Mouse (Mus musculus): ENCODE results near the gene Gm7073. TPM values are rescaled to one million over a fixed set of nuclear protein-coding genes. Genes with fewer than 3 reads are reported as not detected.

Gm7073 gene
- polyA plus RNA-seq, 1 experiment from 2014 or later: not detected

- Histone ChIP-seq H3K4me3 (replicated peaks) (no peak overlapping the region), H3K27ac (no peak overlapping the region), H3K4me2 (no peak overlapping the region), H3K9ac (replicated peaks) (no peak overlapping the region), H3K36me3 (no peaks in the 10 kb centered on the region), H3K4me1 (replicated peaks) (no peaks in the 10 kb centered on the region), H3K27me3 (no peaks in the 10 kb centered on the region), H3K9me3 (no peaks in the 10 kb centered on the region)
- ATAC-seq (ENCODE audit: insufficient number of reproducible peaks, insufficient read depth, low FRiP score, low TSS enrichment, low read depth): no peak
Observed at GRCm38 (mm10) chrX:60495308-60495707, 43.7 kb downstream of the Gm7073 start.

DNA sequence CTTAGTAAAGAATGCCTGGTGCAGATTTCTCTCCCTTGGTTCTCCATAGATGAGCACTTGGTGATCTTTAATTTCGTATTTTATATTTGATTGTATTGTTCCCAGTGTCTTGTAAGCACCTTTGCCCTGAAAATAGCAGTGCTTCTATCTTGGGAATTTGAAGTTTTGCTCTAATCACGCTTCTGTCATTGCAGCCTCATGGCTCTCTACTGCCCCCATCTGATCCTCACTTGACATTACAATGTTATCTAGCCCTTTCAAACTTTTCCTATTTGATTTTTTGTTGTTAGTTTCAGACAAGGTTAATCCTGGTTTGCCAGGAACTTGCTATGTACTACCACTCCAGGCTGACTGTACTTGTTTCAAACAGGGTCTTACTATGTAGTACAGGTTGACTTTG is 75.3 kb downstream of the Gm7073 start:
- H3K27me3 ChIP-seq: no peaks in the 10 kb centered on the region
- no peaks in the 10 kb centered on the region for H3K36me3 ChIP-seq
- H3K4me2 ChIP-seq: no peak overlapping the region
- no peak overlapping the region for H3K4me3 ChIP-seq (replicated peaks)
- WGBS: 12% methylated on average over 2 of the region's 2 CpGs
- ATAC-seq (ENCODE audit: insufficient number of reproducible peaks, insufficient read depth, low FRiP score, low TSS enrichment, low read depth): no peak
- no peaks in the 10 kb centered on the region for H3K9me3 ChIP-seq
- H3K9ac ChIP-seq (replicated peaks): no peak overlapping the region
- H3K4me1 ChIP-seq (replicated peaks): no peaks in the 10 kb centered on the region
- no peak overlapping the region for H3K27ac ChIP-seq

DNA sequence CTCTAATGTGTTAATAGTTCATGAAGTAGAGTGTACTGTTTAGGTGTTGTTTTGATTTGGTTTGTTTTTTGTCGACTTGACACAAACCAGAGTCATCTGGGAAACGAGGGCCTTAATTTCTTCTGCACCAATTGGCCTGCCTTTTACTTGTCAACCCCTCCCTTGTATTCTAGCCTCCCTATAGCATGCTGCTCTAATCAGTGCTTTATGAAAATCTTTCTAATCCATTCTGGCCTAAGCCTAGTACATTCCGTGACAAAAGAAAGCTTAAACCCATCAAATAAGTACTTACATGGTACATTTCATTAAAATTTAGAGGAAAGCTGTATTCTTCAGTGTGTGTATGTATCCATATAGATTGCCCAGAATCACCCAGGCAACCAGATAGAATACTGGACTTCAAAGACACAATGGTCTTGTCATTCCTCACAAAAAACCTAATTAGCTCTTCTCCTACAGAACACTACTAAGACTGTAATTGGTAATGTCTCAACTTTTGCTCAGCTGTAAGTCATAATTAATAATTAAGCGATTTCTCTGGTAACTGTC is 124.4 kb downstream of the Gm7073 start:
- Histone ChIP-seq H3K4me1 (replicated peaks) (no peaks in the 10 kb centered on the region), H3K4me2 (no peak overlapping the region), H3K9me3 (no peaks in the 10 kb centered on the region), H3K9ac (replicated peaks) (no peak overlapping the region), H3K4me3 (replicated peaks) (no peak overlapping the region), H3K36me3 (no peaks in the 10 kb centered on the region), H3K27ac (no peak overlapping the region), H3K27me3 (no peaks in the 10 kb centered on the region)
- no peak for ATAC-seq (ENCODE audit: insufficient number of reproducible peaks, insufficient read depth, low FRiP score, low TSS enrichment, low read depth)
- WGBS: 65% methylated on average over 4 of the region's 4 CpGs

- no peaks in the 10 kb centered on the region for H3K36me3 ChIP-seq
- H3K4me3 ChIP-seq (replicated peaks): no peak overlapping the region
- no peaks in the 10 kb centered on the region; the same call in 1 of the 2 replicates for H3K4me1 ChIP-seq (replicated peaks)
- peaks cover 16% of the 10 kb centered on the region for H3K27me3 ChIP-seq
- H3K4me2 ChIP-seq: no peak overlapping the region
- WGBS: 55% methylated on average over 4 of the region's 4 CpGs
- no peak overlapping the region for H3K27ac ChIP-seq
- no peak for ATAC-seq (ENCODE audit: insufficient number of reproducible peaks, insufficient read depth, low FRiP score, low TSS enrichment, low read depth)
- no peak overlapping the region for H3K9ac ChIP-seq (replicated peaks)
- H3K9me3 ChIP-seq: no peaks in the 10 kb centered on the region
Observed at GRCm38 (mm10) chrX:60405681-60406080, 133.4 kb downstream of the Gm7073 start.

- H3K4me2 ChIP-seq: peak overlapping the region; percentile 36
- H3K27ac ChIP-seq: peak overlapping the region; percentile 95
- H3K36me3 ChIP-seq: no peaks in the 10 kb centered on the region
- H3K4me3 ChIP-seq (replicated peaks): peak overlapping the region; percentile 58
- H3K4me1 ChIP-seq (replicated peaks): no peaks in the 10 kb centered on the region; the same call in 1 of the 2 replicates
- peak overlapping the region; percentile 87 for H3K9ac ChIP-seq (replicated peaks)
- peak; percentile 96 for ATAC-seq (ENCODE audit: insufficient number of reproducible peaks, insufficient read depth, low FRiP score, low TSS enrichment, low read depth)
- peaks cover 16% of the 10 kb centered on the region for H3K27me3 ChIP-seq
- no peaks in the 10 kb centered on the region for H3K9me3 ChIP-seq
- WGBS: 21% methylated on average over 17 of the region's 17 CpGs
Observed at GRCm38 (mm10) chrX:60404668-60405044, 134.4 kb downstream of the Gm7073 start.

GRCm38 (mm10) chrX:60403764-60404667 is 135.0 kb downstream of the Gm7073 start:
- H3K9me3 ChIP-seq: no peaks in the 10 kb centered on the region
- 17% methylated on average over 71 of the region's 126 CpGs for WGBS
- H3K36me3 ChIP-seq: no peaks in the 10 kb centered on the region
- H3K9ac ChIP-seq (replicated peaks): peak overlapping the region; percentile 87
- H3K4me3 ChIP-seq (replicated peaks): peak overlapping the region; percentile 58
- peak overlapping the region; percentile 60 for H3K4me2 ChIP-seq
- ATAC-seq (ENCODE audit: insufficient number of reproducible peaks, insufficient read depth, low FRiP score, low TSS enrichment, low read depth): peak; percentile 76
- peak overlapping the region; percentile 95 for H3K27ac ChIP-seq
- H3K4me1 ChIP-seq (replicated peaks): no peaks in the 10 kb centered on the region; the same call in 1 of the 2 replicates
- peaks cover 16% of the 10 kb centered on the region for H3K27me3 ChIP-seq

DNA sequence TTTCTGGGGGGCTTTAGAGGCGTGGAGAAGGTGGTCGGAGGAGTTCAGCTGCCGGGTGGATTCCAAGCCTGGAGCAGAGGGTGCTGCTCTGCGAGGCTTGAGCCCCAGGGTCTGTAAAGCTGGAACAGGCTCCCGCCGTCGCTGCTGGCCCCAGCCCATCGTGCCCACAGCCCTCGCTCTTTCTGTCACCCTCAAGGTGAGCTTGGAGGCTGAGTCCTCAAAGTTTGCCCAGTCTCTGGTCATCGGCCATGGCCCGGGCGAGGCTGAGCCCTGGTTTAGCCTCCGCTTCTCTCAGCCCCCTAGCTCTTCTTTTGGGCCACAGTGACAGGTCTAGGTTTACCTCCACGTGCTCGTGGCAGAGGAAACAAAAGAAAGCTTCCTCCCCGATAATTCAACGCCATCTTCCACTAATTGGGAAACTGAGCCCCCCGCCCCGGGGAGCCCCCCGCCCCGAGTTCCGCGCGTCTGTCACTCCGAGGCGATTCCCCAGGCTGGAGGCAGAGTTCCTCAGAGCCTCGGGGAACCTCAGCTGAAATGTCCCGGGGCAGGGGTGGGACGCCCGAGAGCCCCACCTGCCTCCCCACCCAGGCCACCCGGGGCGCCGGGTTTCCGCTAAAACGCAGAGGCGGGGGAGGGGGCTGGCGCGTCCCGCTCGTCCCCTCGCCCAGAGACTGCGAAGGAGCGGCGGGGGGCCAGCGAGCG is 135.8 kb downstream of the Gm7073 start:
- 13% methylated on average over 38 of the region's 46 CpGs for WGBS
- peak overlapping the region; percentile 60 for H3K4me2 ChIP-seq
- no peaks in the 10 kb centered on the region; the same call in 1 of the 2 replicates for H3K4me1 ChIP-seq (replicated peaks)
- H3K27ac ChIP-seq: peak overlapping the region; percentile 17; the same call in 1 of the 2 replicates
- H3K36me3 ChIP-seq: no peaks in the 10 kb centered on the region
- H3K27me3 ChIP-seq: peaks cover 16% of the 10 kb centered on the region
- peak overlapping the region; percentile 73 for H3K9ac ChIP-seq (replicated peaks)
- ATAC-seq (ENCODE audit: insufficient number of reproducible peaks, insufficient read depth, low FRiP score, low TSS enrichment, low read depth): no peak; the same call in 1 of the 2 replicates
- peak overlapping the region; percentile 58 for H3K4me3 ChIP-seq (replicated peaks)
- no peaks in the 10 kb centered on the region for H3K9me3 ChIP-seq

DNA sequence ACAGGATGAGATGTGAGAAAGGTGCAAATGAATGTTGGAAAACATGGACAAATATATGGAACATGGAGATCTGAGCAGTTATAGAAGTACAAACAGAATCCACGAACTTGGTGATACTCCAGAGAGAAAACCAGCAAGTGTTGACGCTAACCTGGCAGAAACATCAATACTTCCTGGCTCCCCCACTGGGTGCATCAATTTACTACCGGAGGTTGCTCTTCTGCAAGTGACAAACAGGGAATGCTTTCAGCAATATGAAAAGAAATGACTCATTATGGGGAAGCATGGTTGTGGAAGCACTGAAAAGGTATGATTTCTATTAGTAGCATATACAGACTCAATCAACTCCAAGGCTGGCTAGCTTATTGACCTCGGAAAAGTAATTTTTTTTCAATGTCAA is 144.8 kb downstream of the Gm7073 start:
- 83% methylated on average over 4 of the region's 4 CpGs for WGBS
- Histone ChIP-seq H3K4me3 (replicated peaks) (no peak overlapping the region), H3K4me1 (replicated peaks) (no peaks in the 10 kb centered on the region), H3K36me3 (no peaks in the 10 kb centered on the region), H3K4me2 (no peak overlapping the region), H3K27ac (no peak overlapping the region), H3K9me3 (no peaks in the 10 kb centered on the region), H3K9ac (replicated peaks) (no peak overlapping the region), H3K27me3 (no peaks in the 10 kb centered on the region)
- no peak for ATAC-seq (ENCODE audit: insufficient number of reproducible peaks, insufficient read depth, low FRiP score, low TSS enrichment, low read depth)

- 88% methylated on average over 1 of the region's 1 CpGs for WGBS
- H3K4me2 ChIP-seq: no peak overlapping the region
- H3K27ac ChIP-seq: no peak overlapping the region
- no peaks in the 10 kb centered on the region for H3K36me3 ChIP-seq
- H3K9me3 ChIP-seq: no peaks in the 10 kb centered on the region
- no peaks in the 10 kb centered on the region for H3K27me3 ChIP-seq
- no peak overlapping the region for H3K4me3 ChIP-seq (replicated peaks)
- no peak overlapping the region for H3K9ac ChIP-seq (replicated peaks)
- ATAC-seq (ENCODE audit: insufficient number of reproducible peaks, insufficient read depth, low FRiP score, low TSS enrichment, low read depth): no peak
- no peaks in the 10 kb centered on the region for H3K4me1 ChIP-seq (replicated peaks)
Observed at GRCm38 (mm10) chrX:60386852-60387251, 152.2 kb downstream of the Gm7073 start.
